Mouse (Mus musculus): ENCODE measurements around the gene Stab2. TPM values are rescaled to one million over a fixed set of nuclear protein-coding genes. Genes with fewer than 3 reads are reported as not detected.

Gene Stab2
- 16.9 and 21.6 TPM in 2 replicates for polyA plus RNA-seq (2012; rRNA removed)

DNA sequence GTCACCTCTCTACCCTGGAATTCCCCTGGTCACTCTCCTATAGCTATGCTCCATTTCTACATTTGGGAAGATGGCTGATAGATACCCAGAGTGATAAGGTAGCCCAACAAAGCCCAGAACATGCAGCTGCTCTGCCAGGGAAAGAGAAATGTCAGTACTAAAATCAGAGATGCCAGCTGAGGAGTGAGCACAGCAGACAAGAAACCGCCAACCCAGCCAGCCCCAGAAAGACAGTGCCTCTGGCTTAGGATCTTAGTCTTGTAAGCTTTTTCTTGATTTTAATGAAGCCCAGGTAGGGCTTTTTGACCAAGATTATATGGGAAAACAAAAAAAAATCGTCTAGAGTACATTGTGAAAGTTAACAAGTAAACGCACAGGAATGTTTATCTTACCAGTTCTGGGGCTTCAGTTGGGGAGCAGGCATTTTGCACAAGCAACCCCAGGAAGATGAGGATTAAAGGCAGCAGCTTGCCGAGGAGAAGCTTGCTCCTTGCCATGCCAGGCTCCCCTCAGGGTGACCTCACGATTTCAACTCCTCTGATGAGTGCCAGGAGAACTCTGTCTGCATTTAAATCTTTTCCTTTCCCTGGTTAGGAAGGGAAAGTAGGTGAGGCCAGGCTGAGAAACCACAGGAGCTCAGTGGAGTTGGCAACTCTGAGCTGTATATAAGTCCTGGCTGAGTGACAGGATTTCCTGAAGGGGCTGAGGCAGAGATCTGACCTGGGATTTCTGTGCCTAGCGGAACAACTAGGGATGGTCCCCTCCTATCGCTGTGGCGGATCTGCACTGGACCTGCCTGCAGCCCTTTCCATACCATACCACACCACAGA is at the start of gene Stab2:
TSS of gene Stab2 (minus strand) at position 641 of the 830 bp plus-strand sequence.

Other genes with a start within 250 kb of the Stab2 start
- not detected in 2 replicates for gene Gm49358, start 244.1 kb downstream of the Stab2 start, polyA plus RNA-seq (2012; rRNA removed)
- 1.3 and 1.9 TPM in 2 replicates for gene Nt5dc3, start 229.0 kb downstream of the Stab2 start, polyA plus RNA-seq (2012; rRNA removed)
- gene 1700113H08Rik, start 50.0 kb upstream of the Stab2 start, polyA plus RNA-seq (2012; rRNA removed), result 0.02 and 0.06 TPM in 2 replicates

All from liver, embryonic 18 days (tissue).